Mouse (Mus musculus): ENCODE measurements around the gene Fam57a.

Gene Fam57a

DNA sequence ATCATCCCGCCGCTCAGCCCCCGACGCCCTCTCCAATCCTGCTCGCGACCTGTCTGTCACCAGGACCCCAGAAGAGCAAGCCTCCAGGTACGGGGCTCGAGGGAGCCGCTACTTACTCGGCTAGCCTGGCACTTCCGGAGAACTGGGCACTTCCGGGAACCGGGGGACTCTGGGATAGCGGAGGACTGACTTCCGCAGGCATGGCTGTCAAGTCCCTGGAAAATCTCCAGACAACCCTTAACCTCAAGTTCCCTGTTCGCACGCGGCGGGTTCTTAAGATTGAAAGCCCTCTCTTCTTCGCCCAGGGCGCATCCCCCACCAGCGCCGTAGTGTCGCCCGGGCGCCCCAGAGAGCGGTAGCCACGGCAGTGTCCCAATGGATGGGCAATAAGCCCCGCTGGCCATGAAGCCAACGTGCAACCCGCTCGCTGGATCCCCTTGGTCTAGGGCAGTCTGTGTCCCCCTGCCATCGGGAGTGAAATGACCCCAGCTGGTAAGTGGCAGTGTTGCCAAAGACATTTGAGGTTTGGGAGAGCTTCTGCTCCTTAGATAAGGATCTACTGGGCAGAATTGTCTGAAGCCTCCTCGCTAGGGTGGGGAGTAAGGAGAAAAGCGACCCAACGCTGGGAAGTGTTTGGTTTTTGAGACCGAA, at the start of gene Fam57a, which contains the start of gene Vps53:
Fam57a (plus strand) TSS at position 177 of the 651 bp plus-strand sequence.
Vps53 (minus strand) TSS at position 153 of the 651 bp plus-strand sequence.
- DNase-seq = peak; percentile 90 to 92

DNA sequence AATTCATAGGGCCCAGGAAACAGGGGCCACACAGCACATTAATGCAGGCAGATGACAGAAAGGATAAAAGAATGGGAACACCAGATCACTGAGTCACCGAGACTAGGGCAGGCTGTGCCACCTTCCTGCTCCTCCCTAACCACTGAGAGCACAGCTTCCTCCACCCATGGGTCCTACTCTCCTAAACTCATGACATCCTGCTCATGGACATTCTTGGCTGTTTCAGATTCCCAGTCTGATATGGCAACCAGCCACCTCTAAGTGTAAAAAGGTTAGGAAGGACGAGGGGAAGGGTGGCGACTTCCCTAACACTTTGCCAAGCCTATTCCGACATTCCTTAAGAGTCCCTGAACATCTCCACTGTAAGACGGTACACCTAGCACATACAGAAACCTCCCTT, 48.6 kb upstream of the Fam57a start:
- DNase-seq = no peak

DNA sequence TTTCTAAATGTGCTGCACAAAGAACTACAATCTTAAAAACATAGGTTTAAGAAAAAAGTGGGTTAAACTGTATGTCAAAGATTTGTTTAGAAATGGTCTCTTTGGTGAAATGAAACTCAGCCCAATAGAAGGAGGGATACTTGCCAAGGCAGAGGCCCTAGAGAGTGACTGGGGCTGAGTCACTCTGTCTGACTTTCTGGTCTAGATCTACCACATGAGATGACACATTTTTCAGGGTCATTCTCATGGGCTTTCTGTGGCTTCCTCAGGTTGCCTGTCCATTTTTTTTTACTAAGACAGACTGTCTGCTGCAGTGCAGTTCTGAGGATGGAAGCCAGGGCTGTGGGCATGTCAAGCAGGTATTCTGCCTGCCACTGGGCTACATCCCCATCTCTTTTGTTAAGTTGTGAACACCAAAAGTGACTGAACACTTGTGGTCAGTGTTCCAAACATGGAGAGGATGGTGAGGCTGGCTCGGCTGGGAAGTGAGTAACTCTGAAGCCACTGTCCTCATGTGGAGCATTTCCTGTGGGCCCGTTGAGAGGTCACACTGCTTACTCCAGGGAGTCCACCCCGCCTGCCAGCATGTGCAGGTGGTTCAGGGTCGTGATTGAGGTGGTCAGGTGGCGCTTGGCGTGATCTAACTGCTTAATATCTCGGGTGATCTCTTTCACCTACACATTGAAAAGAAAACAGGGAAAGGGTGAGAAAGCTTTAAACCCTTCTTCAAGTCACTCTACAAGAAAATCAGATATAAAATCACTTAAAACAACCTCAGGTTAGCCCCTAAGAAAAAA, 43.6 kb upstream of the Fam57a start:
- DNase-seq = no peak

DNA sequence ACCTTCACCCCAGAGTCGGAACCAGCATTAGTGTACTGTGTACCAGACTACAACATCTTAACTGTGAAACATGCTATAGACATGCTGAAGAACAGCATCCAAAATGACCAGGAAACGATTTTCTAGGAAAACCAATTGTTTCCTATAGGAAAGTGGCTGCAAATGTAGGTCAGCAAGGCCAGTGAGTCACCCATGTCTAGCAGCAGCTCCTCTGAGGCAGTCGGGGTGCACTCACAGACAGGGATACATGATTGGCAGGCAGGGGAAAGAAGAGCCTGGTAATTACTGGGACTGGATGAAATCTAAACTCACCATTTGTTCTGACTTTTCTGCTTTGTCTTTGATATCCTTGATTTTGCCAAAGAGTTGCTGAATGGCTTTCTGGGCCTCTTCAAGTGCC, 41.5 kb upstream of the Fam57a start:
- DNase-seq = no peak

DNA sequence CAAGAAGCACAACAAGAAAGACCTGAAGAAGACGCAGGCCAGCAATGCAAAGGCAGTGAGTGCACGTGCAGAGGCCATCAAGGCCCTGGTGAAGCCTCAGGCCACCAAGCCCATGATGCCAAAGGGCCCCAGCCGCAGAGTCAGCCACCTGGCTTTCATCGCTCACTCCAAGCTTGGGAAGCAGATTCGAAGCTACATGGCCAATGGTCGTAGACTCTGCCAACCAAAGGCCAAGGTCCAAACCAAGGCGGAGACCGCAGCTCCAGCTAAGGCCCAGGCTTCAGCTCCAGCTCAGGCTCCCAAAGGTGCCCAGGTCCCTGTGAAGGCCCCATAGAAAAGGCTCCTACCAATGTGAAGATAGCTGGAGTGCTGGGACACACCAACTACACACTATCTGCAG, 35.1 kb upstream of the Fam57a start:
- no peak for DNase-seq

DNA sequence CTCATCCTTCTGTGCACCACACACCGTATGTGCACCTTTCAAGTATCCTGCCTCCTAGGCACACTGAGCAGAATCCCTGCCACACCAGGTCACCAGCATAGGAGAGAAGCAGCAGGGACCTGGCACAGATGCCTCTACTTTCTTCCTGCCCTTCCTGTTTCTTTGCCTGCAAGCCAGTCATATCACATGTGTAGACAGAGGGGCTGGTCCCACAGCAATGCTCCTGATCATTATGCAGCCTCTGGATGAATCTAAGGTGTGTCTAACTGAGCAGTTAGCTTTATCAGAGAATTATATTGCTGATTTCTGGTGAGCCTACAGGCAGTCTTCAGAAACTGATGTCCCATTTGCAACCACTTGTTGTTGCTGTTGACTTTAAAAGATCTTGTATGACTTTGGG, 34.3 kb upstream of the Fam57a start:
- DNase-seq = no peak

DNA sequence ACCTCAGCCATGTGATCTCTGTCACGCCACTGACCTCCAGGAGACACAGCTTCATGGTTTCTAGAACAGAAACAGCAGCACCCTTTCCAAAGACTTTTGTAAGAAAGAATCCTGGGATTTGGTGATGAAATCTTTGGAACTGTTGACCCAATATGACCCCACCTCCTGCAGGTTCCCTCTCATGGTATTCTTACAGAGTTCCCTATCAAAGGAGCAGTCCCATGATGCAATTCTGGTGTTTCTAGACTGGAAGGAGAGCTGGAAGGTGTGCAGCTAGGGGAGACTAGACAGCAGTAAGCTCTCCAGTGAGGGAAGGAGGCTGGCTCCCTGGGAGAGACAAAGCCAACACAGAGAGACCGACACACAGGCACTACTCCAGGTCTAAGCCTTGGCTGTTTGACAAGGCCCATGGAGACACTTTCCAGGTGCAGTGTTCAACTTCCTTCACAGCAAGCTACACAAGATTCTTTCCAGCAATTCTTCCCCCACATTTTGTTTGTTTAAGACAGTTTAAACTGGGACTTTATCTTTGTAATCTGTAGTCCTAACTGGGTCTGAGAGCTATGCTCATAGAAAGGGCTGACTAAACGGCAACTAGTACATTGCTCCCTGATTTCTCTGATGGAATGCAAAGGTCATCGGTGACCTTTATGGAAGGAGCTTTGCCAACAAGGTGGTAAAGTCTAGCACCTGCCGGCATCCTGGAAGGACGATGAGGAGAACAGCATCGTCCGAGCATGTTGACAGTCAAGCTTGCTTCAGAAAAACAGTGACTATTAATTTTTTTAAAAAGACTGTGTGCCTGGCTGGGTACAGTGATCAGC, 33.1 kb upstream of the Fam57a start:
- peak; percentile 13 to 39 for DNase-seq

DNA sequence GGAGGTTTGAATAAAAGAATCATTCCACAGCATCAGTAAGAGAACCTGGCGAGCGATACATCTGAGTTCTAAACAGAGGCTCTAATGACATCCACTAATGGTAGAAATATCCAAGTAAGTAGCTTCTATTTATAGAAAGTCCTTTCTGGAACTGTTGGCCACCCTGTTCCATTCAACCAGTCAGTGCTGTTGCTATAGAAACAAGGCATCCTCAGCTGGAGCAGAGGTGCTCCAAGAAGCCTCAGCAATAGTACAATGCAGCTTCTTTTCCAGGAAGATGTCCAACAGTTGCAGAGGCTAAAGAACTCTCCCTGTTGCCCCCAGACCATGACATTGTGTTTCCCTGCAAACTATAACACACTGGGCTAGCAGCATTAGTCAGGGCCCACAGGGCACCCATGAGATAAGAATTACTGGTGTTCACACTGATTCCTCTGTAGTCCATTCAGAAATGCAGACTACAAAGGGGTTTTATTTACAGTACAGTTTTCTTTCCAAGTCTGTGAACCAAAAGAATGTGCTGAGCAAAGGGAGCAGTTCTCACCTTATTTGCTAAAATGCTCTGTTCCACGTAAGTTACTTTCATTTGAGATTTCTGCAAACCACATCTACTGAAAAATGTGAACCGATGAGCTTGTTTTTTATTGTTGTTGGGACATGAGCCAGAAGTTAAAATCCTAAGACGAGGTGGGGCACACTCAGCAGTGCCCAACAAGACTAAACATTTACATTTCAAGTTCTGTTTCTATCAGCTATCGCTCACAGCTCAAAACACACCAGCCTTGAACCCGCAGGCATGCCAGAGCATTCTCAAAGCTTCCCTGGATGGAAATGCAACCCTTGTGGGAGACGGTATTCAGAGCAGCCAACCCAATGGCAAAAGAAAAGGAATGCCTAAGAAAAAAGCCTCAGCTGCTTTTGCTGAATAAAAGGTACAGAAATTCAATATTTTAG, 31.1 kb upstream of the Fam57a start:
- DNase-seq = no peak

DNA sequence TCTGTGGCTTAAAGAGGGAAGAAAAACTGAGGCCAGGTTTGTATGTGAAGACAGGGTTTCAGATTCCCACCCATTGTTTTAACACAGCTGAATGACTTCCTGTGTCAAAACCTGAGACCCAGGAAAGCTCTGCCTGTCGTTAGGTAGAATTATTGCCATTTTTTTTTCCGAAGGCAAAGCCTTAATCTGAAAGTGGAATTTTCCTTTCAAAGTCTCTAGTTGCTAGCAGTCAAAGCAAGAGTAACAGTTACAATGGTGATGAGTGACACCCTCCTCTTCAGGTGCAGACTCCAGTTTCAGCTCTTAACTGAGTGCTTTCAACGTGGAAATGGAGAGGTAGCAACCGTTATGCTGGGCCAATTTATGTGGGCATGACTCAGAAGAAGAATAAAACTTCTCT, 28.5 kb upstream of the Fam57a start:
- no peak for DNase-seq

DNA sequence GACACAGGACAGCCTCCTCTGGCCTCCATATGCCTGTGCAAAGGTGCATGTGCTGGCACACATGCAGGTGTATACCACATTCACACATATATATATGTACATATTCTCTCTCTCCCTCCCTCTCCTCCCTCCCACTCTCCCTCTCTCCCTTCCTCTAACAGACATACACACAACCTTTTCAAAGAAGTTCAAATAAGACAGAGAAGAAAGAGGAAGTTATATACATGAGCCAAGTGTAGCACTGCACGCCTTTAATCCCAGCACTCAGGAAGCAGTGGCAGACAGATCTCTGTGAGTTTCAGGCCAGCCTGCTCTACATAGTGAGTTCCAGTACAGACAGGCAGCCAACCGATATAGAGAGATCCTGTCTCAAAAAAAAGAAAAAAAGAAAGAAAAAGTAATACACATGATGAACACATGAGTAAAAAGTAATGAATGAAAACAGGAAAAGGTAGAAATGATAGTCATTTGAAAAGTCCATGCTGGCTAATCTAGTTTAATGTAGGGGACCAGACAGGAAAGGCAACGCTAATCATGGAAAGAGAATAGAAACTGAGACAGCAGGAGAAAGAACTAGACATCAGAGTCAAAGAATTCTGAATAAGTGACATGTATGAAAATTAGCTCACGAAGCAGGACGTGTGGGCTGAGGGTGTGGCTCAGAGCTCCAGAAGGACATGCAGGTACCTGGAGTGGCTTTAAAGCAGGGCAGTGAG, 26.1 kb upstream of the Fam57a start:
- no peak for DNase-seq

DNA sequence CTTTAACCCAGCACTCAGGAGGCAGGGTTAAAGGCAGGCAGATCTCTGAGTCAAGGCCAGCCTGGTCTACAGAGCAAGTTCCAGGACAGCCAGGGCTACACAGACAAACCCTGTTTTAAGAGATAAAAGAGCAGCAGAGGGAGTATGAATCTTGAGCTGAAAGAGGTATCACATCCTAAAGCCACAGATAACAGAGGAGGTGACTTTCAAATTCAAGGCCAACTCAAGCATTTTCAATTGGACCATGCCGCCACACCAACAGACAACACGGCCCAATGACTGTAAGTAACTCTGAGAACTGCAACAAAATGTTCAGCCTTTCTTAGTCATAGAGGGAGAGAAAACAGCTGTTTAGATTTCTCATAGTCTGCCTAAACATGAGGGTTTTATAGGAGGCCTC, 25.3 kb upstream of the Fam57a start:
- no peak for DNase-seq

DNA sequence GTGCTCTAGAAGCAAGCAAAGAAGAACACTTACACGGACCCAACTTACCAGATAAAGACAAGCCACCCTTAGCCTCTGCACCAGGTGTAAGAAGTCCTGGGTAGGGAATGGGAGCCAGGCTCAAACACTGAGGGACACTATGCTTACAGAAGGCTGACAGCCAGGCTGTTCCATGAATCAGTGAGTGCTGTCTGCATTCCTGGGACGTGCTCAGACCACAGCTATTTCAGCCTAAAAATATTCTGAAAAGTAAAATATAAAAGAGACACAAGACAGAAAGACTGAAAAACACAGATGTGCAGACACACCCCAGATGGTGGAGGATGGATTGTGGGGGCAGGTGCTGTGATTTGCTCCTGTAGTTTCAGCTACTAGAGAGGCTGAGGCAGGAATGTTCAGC, 24.6 kb upstream of the Fam57a start:
- no peak for DNase-seq

DNA sequence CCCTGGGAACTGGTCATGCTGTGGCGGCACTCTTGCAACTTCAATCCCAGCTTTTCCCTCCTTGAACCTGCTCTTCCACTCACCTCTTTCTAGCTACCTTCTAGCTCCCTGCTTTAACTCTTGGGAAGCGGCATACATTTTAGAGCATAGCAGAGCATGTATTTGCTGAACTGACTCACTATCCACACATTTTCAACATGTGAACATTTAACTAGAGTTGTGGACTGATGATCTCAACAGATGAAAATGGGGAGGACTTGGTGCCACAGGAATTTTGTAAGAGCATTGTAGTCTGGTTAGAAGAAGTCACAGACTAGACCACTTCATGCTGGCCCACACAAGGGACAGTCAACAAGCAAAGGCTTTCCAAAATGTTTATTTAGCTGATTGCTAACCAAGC, 21.1 kb upstream of the Fam57a start:
- DNase-seq = no peak

DNA sequence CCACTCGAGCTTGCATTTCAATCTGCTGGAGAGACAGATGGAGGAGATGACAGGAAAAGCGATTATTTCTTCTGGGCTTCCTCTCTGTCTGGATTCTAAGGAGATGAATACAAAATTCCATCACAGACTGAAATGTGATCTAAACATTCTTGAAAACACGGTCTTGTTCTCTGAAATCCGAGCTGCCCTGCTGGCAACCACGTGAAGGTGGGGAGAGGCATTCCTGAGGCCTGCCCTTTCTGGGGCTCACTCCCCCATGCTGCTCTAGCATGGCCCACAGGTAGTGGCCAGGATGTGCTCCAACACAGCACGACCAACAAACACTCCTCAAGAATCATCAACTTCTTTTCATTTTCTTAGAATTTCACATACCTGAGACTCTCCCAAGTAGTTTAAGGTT, 19.2 kb upstream of the Fam57a start:
- no peak for DNase-seq

DNA sequence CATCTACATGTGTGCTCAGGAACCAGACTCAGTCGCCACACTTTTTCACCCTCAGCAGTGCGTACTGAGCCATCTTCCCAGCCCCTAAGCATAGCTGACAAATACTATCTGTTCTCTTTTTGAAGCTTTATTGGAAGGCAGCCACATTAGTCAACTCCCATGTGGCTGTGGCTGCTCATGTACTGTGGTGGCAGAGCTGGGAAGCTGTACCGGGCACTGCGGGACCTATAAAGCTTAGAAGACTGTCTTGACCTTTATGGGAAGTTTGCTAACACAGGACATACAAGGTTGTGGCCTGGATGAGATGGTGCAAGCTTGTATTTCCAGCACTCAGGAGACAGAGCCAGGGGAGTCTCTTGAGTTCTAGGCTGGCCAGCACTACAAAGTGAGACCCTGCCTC, 12.8 kb upstream of the Fam57a start:
- DNase-seq = no peak

DNA sequence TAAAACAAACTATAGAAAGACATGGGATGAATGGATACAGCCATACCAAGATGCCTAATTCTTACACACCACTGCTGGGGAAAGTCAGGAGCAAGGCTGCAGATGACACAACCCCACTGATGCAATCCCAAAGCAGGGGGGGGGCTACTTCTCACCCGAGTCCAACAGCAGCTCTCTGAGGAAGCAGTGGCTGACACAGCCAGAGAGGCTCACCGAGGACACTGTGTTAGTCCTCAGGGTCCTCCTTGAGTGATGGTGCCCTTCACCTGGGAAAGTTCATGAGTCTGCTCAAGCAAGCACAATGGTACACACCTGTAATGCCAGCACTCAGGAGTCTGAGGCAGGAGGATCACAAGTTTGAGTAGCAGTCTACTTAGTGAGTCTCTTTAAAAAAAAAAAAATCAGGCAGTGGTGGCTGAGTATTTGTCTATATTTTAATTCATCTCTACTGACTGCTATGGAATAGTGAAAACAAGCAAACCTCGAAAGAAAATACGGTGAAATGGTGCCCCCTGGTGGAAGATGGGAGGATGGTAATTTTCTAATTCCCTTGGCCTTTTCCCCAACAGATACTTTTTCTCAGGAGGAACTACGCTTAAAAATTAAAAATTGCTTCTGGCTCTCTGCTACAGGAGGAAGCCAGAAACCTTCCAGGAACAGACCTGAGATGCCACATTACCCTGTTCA, 12.2 kb upstream of the Fam57a start:
- DNase-seq = peak; percentile 86

DNA sequence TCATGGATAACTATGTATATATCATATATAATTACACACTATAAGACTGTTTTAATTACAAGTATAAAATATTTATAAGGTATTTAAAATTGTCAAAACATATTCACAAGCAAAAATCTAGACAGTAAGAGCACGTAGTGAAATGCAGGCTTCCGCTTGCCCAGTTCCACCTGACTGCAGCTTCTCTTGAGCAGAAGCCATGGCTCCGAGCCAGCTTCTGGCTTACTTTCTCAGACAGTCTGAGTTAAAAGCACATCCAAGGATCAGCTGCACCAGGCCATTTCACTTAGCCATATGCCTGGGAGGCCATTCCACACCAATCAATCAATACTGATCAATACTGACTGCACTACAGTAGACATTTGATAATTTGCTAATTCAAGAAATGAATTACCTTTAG, 10.5 kb upstream of the Fam57a start:
- peak; percentile 71 to 73 for DNase-seq

DNA sequence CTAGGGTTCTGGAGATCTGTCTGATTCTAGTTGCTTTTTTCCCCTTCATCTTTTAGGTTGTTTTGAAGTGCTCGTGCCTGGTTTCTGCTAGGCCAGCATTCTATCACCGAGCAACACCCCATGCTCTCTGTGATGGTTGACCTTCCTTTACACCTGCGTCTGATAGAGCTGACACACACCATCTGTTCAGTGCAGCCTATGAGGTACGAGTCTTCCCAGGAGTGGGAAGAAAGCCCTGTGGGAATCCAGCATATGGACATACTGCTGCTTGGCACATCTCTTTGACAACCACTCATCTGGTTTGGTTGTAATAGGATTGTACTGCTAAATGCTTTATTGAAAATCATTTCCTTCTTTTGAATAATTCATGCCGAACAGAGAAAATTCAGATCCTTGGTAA, 9.3 kb upstream of the Fam57a start:
- peak; percentile 48 to 70 for DNase-seq

DNA sequence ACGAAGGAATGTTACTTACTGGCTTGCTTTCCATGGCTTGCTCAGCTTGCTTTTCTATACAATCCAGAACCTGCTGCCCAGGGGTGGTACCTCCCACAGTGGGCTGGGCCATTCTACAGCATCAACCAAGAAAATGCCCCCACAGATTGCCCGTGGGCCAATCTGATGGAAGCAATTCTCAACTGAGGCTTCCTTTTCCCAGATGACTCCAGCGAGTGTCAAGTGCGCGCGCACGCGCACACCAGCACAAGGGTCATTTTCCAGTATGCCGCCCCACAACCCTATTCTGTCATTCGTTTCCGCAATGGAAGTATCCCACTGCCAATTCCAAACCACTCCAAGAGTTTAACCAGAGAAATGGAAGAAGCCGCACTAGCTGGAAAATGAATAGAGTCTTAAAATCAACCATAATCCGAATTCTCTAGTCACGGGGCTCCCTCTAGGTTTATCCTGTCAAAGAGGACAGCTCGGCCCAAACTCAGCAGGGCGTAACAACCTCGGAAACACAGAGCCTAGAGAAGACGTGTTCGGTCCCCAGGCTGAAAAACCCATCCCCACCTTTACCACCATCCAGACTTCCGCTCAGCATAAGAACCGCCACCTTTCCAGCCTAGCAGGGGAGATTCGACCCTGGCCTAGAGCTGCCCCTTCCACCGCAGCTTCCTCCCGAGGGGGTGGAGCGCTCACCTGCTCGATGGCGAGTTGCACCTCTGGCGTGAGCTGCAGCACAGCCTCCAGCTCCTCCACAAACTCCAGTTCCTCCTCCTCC, 561 bp upstream of the Fam57a start:
- peak; percentile 50 to 56 for DNase-seq

DNA sequence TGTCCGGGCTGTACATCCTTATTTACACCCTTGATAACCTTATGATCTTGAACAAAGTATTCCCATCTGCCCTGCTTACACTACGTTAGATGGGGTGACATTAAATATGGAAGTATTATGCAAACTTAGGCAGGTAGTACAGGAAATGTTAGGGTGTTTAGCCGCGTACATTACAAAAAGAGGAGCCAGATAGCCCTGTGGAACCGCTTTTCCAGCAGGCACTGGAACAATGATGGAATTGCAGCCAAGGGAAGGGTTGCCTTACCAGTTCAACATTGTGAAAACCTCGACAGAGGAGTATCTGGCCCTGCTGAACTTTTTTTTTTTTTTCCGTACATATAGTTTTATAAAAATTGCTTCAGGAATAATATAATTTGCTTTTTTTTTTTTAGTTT, 672 bp downstream of the Fam57a start:
- peak in 1 of 2 experiments; percentile 26 for DNase-seq
